Mouse (Mus musculus): ENCODE measurements at regions not wholly inside any gene's neighbourhood (a gene's known extent, or its start where the extent isn't known, plus 50 kb on each side); places are given as distances from the start of the nearest gene placed in this dataset.
A peak's percentile ranks its signal among the peaks of the same experiment; 100 is the strongest.

GRCm38 (mm10) chr9:52841105-52841504, 161.5 kb upstream of the AI593442 start:
- no peak for DNase-seq

GRCm38 (mm10) chr9:52839996-52840395, 160.4 kb upstream of the AI593442 start:
- peak; percentile 31 to 37 for DNase-seq

- peak; percentile 53 to 59 for DNase-seq
These were observed 156.6 kb upstream of the AI593442 start for GRCm38 (mm10) chr9:52836151-52836630.

GRCm38 (mm10) chr9:52835481-52836150, 156.0 kb upstream of the AI593442 start:
- DNase-seq = peak; percentile 51 to 60

- no peak for DNase-seq
These were observed 147.2 kb upstream of the AI593442 start for GRCm38 (mm10) chr9:52826781-52827180.

- DNase-seq = no peak
These were observed 136.7 kb upstream of the AI593442 start for GRCm38 (mm10) chr9:52816309-52816708.

GRCm38 (mm10) chr9:52802969-52803368, 123.4 kb upstream of the AI593442 start:
- no peak for DNase-seq

GRCm38 (mm10) chr9:52801801-52802200, 122.2 kb upstream of the AI593442 start:
- DNase-seq = no peak

- DNase-seq = peak; percentile 9 to 49
These were observed 120.9 kb upstream of the AI593442 start for GRCm38 (mm10) chr9:52800476-52800875.

- DNase-seq = no peak
These were observed 113.0 kb upstream of the AI593442 start for GRCm38 (mm10) chr9:52792596-52792995.

GRCm38 (mm10) chr9:52782520-52782919, 102.9 kb upstream of the AI593442 start:
- DNase-seq = no peak

- no peak for DNase-seq
These were observed 97.0 kb upstream of the AI593442 start for GRCm38 (mm10) chr9:52776542-52776941.

- no peak for DNase-seq
These were observed 95.7 kb upstream of the AI593442 start for GRCm38 (mm10) chr9:52775232-52775631.

- DNase-seq = no peak
These were observed 88.5 kb upstream of the AI593442 start for GRCm38 (mm10) chr9:52768056-52768455.

- DNase-seq = no peak
These were observed 86.2 kb upstream of the AI593442 start for GRCm38 (mm10) chr9:52765809-52766208.

- DNase-seq = no peak
These were observed 83.3 kb upstream of the AI593442 start for GRCm38 (mm10) chr9:52762836-52763235.

- DNase-seq = no peak
These were observed 81.7 kb upstream of the AI593442 start for GRCm38 (mm10) chr9:52761257-52761656.

- DNase-seq = no peak
These were observed 68.8 kb upstream of the AI593442 start for GRCm38 (mm10) chr9:52748366-52748765.

- DNase-seq = no peak
These were observed 59.0 kb upstream of the AI593442 start for GRCm38 (mm10) chr9:52738560-52739100.

Data from heart, adult 18-20 months (tissue).